ENCODE assay signal across 16 mouse cellular contexts in the genomic region with DNA sequence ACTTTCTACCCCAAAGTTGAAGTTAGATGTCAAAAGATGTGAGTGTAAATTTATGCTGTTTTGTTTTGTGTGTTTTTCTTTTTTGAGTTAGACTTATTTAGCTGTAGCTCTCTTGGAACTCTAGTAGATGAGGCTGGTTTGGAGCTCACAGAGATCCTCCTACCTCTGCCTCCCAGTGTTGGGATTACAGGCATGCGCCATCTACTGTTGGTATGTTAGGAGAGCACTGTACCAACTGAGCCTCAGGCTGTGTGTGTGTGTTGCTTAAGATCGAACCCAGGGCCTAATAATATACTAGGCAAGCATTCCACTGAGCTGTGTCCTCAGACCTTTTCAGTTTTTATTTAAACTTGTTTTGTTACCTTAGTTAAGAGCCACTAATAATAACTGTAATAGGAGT. TPM values are rescaled to one million over a fixed set of nuclear protein-coding genes. Genes with fewer than 3 reads are reported as not detected.
A peak's percentile ranks its signal among the peaks of the same experiment; 100 is the strongest.
DNase-seq lines count a peak whose midpoint lies in the region; TF ChIP-seq lines count a peak whose summit lies in the region.
"Had no signal": no experiment of that assay in that cellular context is flagged by ENCODE, and none has a peak within 500 bp of the region (broad histone marks: within the 10 kb centered on the region; RNA-seq: fewer than 3 reads in every experiment).

No protein-coding gene starts in this region.

- peak; percentile 60 for TF ChIP-seq CTCF in heart, adult 2 months (IDR thresholded peaks at IDR 0.05)
- TF ChIP-seq CTCF in lung, adult 2 months (IDR thresholded peaks at IDR 0.05; ENCODE audit: insufficient read depth, low read length), result peak; percentile 39

- 92% methylated on average over 2 of the region's 2 CpGs for WGBS in heart, adult 2 months
- 93% methylated on average over 2 of the region's 2 CpGs for WGBS in lung, adult 2 months

- no peak overlapping the region for H3K4me3 ChIP-seq in heart, adult 2 months
- no peak overlapping the region for H3K4me3 ChIP-seq in lung, adult 2 months (replicated peaks; ENCODE audit: extremely low read depth, low read depth, low read length)
- H3K4me3 ChIP-seq: heart, embryonic 10.5 days; hindbrain, embryonic 12.5 days; neural tube, embryonic 15.5 days had no signal

- peaks cover 5% of the 10 kb centered on the region; the same call in 1 of the 2 replicates for H3K79me2 ChIP-seq in heart, adult 2 months (replicated peaks; ENCODE audit: control insufficient read depth, insufficient read depth, low read length)

- no peak overlapping the region for H3K27ac ChIP-seq in heart, adult 2 months
- H3K27ac ChIP-seq: heart, embryonic 10.5 days; hindbrain, embryonic 12.5 days; neural tube, embryonic 15.5 days had no signal

- TF ChIP-seq POLR2A in heart, adult 2 months (IDR thresholded peaks at IDR 0.05; ENCODE audit: insufficient read depth, low read depth, low read length), result no peak
- no peak for TF ChIP-seq POLR2A in lung, adult 2 months (IDR thresholded peaks at IDR 0.05; ENCODE audit: borderline replicate concordance, extremely low read depth, low read depth, low read length)

- H3K36me3 ChIP-seq in heart, adult 2 months (ENCODE audit: control insufficient read depth, insufficient read depth, low read length), result no peaks in the 10 kb centered on the region
- no peaks in the 10 kb centered on the region for H3K36me3 ChIP-seq in splenic B cell, adult 2 months (ENCODE audit: control insufficient read depth, insufficient read depth, low read length, poor library complexity, severe bottlenecking)
- H3K36me3 ChIP-seq: heart, embryonic 10.5 days; neural tube, embryonic 15.5 days had no signal

- DNase-seq in heart, adult 2 months, result no peak
- no peak for DNase-seq in heart, postnatal 10 days
- no peak for DNase-seq in lung, adult 2 months
- no peak for DNase-seq in lung, postnatal 36 days
- peak; percentile 69 for DNase-seq in R1 (ENCODE audit: low read depth, low spot score)
- peak; percentile 39 for DNase-seq in splenic B cell, adult 2 months (ENCODE audit: low read depth, low spot score)
- no peak for DNase-seq in left cerebral cortex, adult 18-20 months (ENCODE audit: low spot score in 2 of 2)
- no peak for DNase-seq in gastrocnemius, postnatal 36 days
- DNase-seq: cerebellum, adult 9-10 months; kidney, adult 8-10 months; left cerebral cortex, postnatal 4 days; midbrain, embryonic 14.5 days; right cerebral cortex, adult 18-20 months had no signal

- H3K4me1 ChIP-seq in heart, adult 2 months (ENCODE audit: control insufficient read depth, insufficient read depth, low read length), result no peaks in the 10 kb centered on the region; the same call in 1 of the 2 replicates
- 0 out of 2 replicates have a peak, but pooled peaks cover 3% of the 10 kb centered on the region for H3K4me1 ChIP-seq in lung, adult 2 months (ENCODE audit: control insufficient read depth, insufficient read depth, low read length)
- H3K4me1 ChIP-seq: hindbrain, embryonic 12.5 days had no signal

- no peak overlapping the region for H3K9ac ChIP-seq in heart, adult 2 months (ENCODE audit: low read depth, low read length)
- H3K9ac ChIP-seq: hindbrain, embryonic 12.5 days; neural tube, embryonic 15.5 days had no signal

- H3K27me3 ChIP-seq in heart, adult 2 months (ENCODE audit: control insufficient read depth, insufficient read depth, low read length), result no peaks in the 10 kb centered on the region
- H3K27me3 ChIP-seq in splenic B cell, adult 2 months (ENCODE audit: control insufficient read depth, insufficient read depth, low read length, poor library complexity, severe bottlenecking), result no peaks in the 10 kb centered on the region
- H3K27me3 ChIP-seq: hindbrain, embryonic 12.5 days; neural tube, embryonic 15.5 days had no signal

- TF ChIP-seq EP300 in heart, adult 2 months (IDR thresholded peaks at IDR 0.05; ENCODE audit: insufficient read depth, low read depth, low read length), result no peak

- intact Hi-C loops in heart, adult 2 months (cut with DNase I), result no loop called here
- intact Hi-C loops in heart, postnatal 10 days (cut with DNase I), result no loop called here
- intact Hi-C loops in gastrocnemius, postnatal 36 days (cut with DNase I), result no loop called here

RNA-seq across cellular contexts. Expression of a gene that starts 15.8 kb away (rescaled TPM):
- total RNA-seq in heart, adult 2 months (2021), result 10 to 100 TPM; 58.5 to 81.3 TPM
- polyA plus RNA-seq in heart, adult 2 months (2012; rRNA removed), result 77.1 and 87.2 TPM in 2 replicates
- 100 to 1,000 TPM; 125 to 131 TPM for total RNA-seq in heart, postnatal 10 days (2021)
- polyA plus RNA-seq in lung, adult 2 months (2012; rRNA removed), result 229 and 240 TPM in 2 replicates
- total RNA-seq in left cerebral cortex, adult 18-20 months (2021), result 10 to 100 TPM; 19.7 to 21.4 TPM
- 10 to 100 TPM; 20.8 to 23.3 TPM for total RNA-seq in gastrocnemius, postnatal 36 days (2021)

RNA-seq across cellular contexts. Expression of a gene that starts 23.0 kb away (rescaled TPM):
- total RNA-seq in heart, adult 2 months (2021), result 1 to 10 TPM; 6.4 to 7.1 TPM
- polyA plus RNA-seq in heart, adult 2 months (2012; rRNA removed), result 10.7 and 12.8 TPM in 2 replicates
- 10 to 100 TPM; 11.7 to 16.4 TPM for total RNA-seq in heart, postnatal 10 days (2021)
- 22.9 and 28.5 TPM in 2 replicates for polyA plus RNA-seq in lung, adult 2 months (2012; rRNA removed)
- total RNA-seq in left cerebral cortex, adult 18-20 months (2021), result 10 to 100 TPM; 14.0 to 23.0 TPM
- 1 to 10 TPM; 3.0 to 3.3 TPM for total RNA-seq in gastrocnemius, postnatal 36 days (2021)

RNA-seq across cellular contexts. Expression of a gene that starts 27.0 kb away (rescaled TPM):
- 1 to 10 TPM; 2.5 to 4.9 TPM for total RNA-seq in heart, adult 2 months (2021)
- polyA plus RNA-seq in heart, adult 2 months (2012; rRNA removed), result 16.0 and 21.1 TPM in 2 replicates
- total RNA-seq in heart, postnatal 10 days (2021), result 10 to 100 TPM in 1 of 2 experiments, 1 to 10 TPM in 1; 5.6 to 10.4 TPM
- 60.7 and 63.3 TPM in 2 replicates for polyA plus RNA-seq in lung, adult 2 months (2012; rRNA removed)
- 1 to 10 TPM; 3.9 to 5.0 TPM for total RNA-seq in left cerebral cortex, adult 18-20 months (2021)
- 1 to 10 TPM; 1.8 to 3.6 TPM for total RNA-seq in gastrocnemius, postnatal 36 days (2021)

RNA-seq across cellular contexts. Expression of a gene that starts 40.6 kb away (rescaled TPM):
- total RNA-seq in heart, adult 2 months (2021), result 10 to 100 TPM in 1 of 2 experiments, 1 to 10 TPM in 1; 4.0 to 27.2 TPM
- polyA plus RNA-seq in heart, adult 2 months (2012; rRNA removed), result 8.6 and 21.7 TPM in 2 replicates
- total RNA-seq in heart, postnatal 10 days (2021), result 1 to 10 TPM; 3.1 to 5.6 TPM
- polyA plus RNA-seq in lung, adult 2 months (2012; rRNA removed), result 19.8 and 20.2 TPM in 2 replicates
- 1,000 to 10,000 TPM; 1,653 to 1,729 TPM for total RNA-seq in left cerebral cortex, adult 18-20 months (2021)
- under 1 TPM; 0.35 to 0.66 TPM for total RNA-seq in gastrocnemius, postnatal 36 days (2021)

RNA-seq across cellular contexts. Expression of a gene that starts 43.4 kb away (rescaled TPM):
- total RNA-seq in heart, adult 2 months (2021), result 1 to 10 TPM; 7.7 to 8.2 TPM
- 7.7 and 18.7 TPM in 2 replicates for polyA plus RNA-seq in heart, adult 2 months (2012; rRNA removed)
- 1 to 10 TPM; 8.7 to 9.8 TPM for total RNA-seq in heart, postnatal 10 days (2021)
- polyA plus RNA-seq in lung, adult 2 months (2012; rRNA removed), result 6.2 and 9.3 TPM in 2 replicates
- total RNA-seq in left cerebral cortex, adult 18-20 months (2021), result 10 to 100 TPM; 15.2 to 18.6 TPM
- total RNA-seq in gastrocnemius, postnatal 36 days (2021), result 1 to 10 TPM; 3.5 TPM

Comparison
In these comparisons a context has a peak if more than half of its experiments do, and no peak if none do; other contexts are left out.
1. DNase-seq: peak in R1 (single experiment) and splenic B cell, adult 2 months (single experiment); none in heart, adult 2 months (0 of 2), heart, postnatal 10 days (0 of 2), lung, adult 2 months (single experiment), lung, postnatal 36 days (single experiment), left cerebral cortex, adult 18-20 months (0 of 2) and gastrocnemius, postnatal 36 days (0 of 2).